Mouse (Mus musculus) hematopoietic stem cell, adult 5-6 weeks (primary cell): Measurements from ENCODE around the gene Cacng2. TPM values are rescaled to one million over a fixed set of nuclear protein-coding genes. Genes with fewer than 3 reads are reported as not detected.

ENCODE experiments used
- total RNA-seq: library from RNA; stranded (forward); fragments of 172-1452, 232-1000 nt; gene quantifications from 2 replicates; pipeline ENCODE4 v1.2.3, GENCODE M21; 2017

The Cacng2 gene
- total RNA-seq, 1 experiment from 2014 or later: not detected

Other genes starting within 250 kb of the Cacng2 start
- 45.3 and 54.5 TPM in 2 replicates for gene Txn2, start 191.0 kb downstream of the Cacng2 start, total RNA-seq
- 31.9 and 38.8 TPM in 2 replicates for gene Foxred2, start 163.3 kb downstream of the Cacng2 start, total RNA-seq
- 242 and 244 TPM in 2 replicates for gene Eif3d, start 149.2 kb downstream of the Cacng2 start, total RNA-seq
- gene Ift27, start 54.1 kb upstream of the Cacng2 start, total RNA-seq: 9.9 and 10.5 TPM in 2 replicates
- not detected in 2 replicates for gene Pvalb, start 86.4 kb upstream of the Cacng2 start, total RNA-seq
- 55.9 and 70.4 TPM in 2 replicates for gene Ncf4, start 124.8 kb upstream of the Cacng2 start, total RNA-seq
- gene Csf2rb2, start 185.7 kb upstream of the Cacng2 start, total RNA-seq: 1.7 and 3.3 TPM in 2 replicates
- 21.4 and 24.5 TPM in 2 replicates for gene Csf2rb, start 205.7 kb upstream of the Cacng2 start, total RNA-seq